Comparison of ENCODE assay signal across 9 mouse cellular contexts in genomic region chr19:42035456-42036248, GRCm38 (mm10). TPM values are rescaled to one million over a fixed set of nuclear protein-coding genes. Genes with fewer than 3 reads are reported as not detected.
DNase-seq lines count a peak whose midpoint lies in the region; ATAC-seq and TF ChIP-seq lines count a peak whose summit lies in the region.
"Had no signal": no experiment of that assay in that cellular context is flagged by ENCODE, and none has a peak within 500 bp of the region (broad histone marks: within the 10 kb centered on the region; RNA-seq: fewer than 3 reads in every experiment).

TSS of gene Ankrd2 (plus strand) at chr19:42036000.

- 64% methylated on average over 19 of the region's 19 CpGs for WGBS in forebrain, embryonic 15.5 days
- 59% methylated on average over 19 of the region's 19 CpGs for WGBS in lung, embryonic 14.5 days
- WGBS in thymus, adult 2 months = 71% methylated on average over 19 of the region's 19 CpGs

- ATAC-seq in forebrain, embryonic 15.5 days (replicated peaks) = peak; percentile 87
- ATAC-seq in hematopoietic stem cell, adult 5-6 weeks (replicated peaks in 1 of 2; ENCODE audit: insufficient read depth in 1 of 2, low FRiP score in 2 of 2, low TSS enrichment in 1 of 2, low read depth in 1 of 2, poor library complexity in 2 of 2, severe bottlenecking in 2 of 2) = peak; percentile 93 to 94
- peak; percentile 78 for ATAC-seq in lung, embryonic 14.5 days (ENCODE audit: insufficient read depth)

- no peaks in the 10 kb centered on the region for H3K9me3 ChIP-seq in forebrain, embryonic 15.5 days
- H3K9me3 ChIP-seq in lung, embryonic 14.5 days (ENCODE audit: low read depth, low read length) = no peaks in the 10 kb centered on the region
- H3K9me3 ChIP-seq: megakaryocyte, embryonic 14.5 days had no signal

- no peak for TF ChIP-seq POLR2A in thymus, adult 2 months (IDR thresholded peaks at IDR 0.05; ENCODE audit: control insufficient read depth, extremely low read depth, insufficient read depth, low read length, poor library complexity)

- DNase-seq in ES-CJ7 (ENCODE audit: low read depth, low spot score) = peak; percentile 69
- DNase-seq in cerebellum, adult 11 months = peak; percentile 86
- peak; percentile 71 to 81 for DNase-seq in layer of hippocampus, adult 8-10 months (ENCODE audit: low spot score in 2 of 2)
- peak; percentile 92 for DNase-seq in lung, embryonic 14.5 days
- DNase-seq in ovary, adult 18-20 months (ENCODE audit: low spot score) = peak; percentile 83
- peak; percentile 76 for DNase-seq in thymus, adult 2 months

- H3K9ac ChIP-seq in forebrain, embryonic 15.5 days (replicated peaks) = no peak within 1 kb of the TSS
- H3K9ac ChIP-seq in lung, embryonic 14.5 days = no peak within 1 kb of the TSS

- 0 out of 2 replicates have a peak, but pooled peaks cover 4% of the 10 kb centered on the region for H3K4me1 ChIP-seq in forebrain, embryonic 15.5 days
- H3K4me1 ChIP-seq in lung, embryonic 14.5 days (ENCODE audit: insufficient read depth) = no peaks in the 10 kb centered on the region
- H3K4me1 ChIP-seq in thymus, adult 2 months (replicated peaks; ENCODE audit: control insufficient read depth, insufficient read depth, low read length) = no peaks in the 10 kb centered on the region; the same call in 1 of the 2 replicates

- H3K27ac ChIP-seq in forebrain, embryonic 15.5 days (replicated peaks) = no peak within 1 kb of the TSS
- no peak within 1 kb of the TSS for H3K27ac ChIP-seq in lung, embryonic 14.5 days (ENCODE audit: low read depth)
- no peak within 1 kb of the TSS for H3K27ac ChIP-seq in thymus, adult 2 months (ENCODE audit: control insufficient read depth, insufficient read depth, low read length)

- H3K4me3 ChIP-seq in forebrain, embryonic 15.5 days = no peak within 1 kb of the TSS
- H3K4me3 ChIP-seq in lung, embryonic 14.5 days (ENCODE audit: low read depth, low read length) = no peak within 1 kb of the TSS
- H3K4me3 ChIP-seq in thymus, adult 2 months (ENCODE audit: control insufficient read depth, insufficient read depth, low read length) = no peak within 1 kb of the TSS
- H3K4me3 ChIP-seq: megakaryocyte, embryonic 14.5 days had no signal

- no peaks in the 10 kb centered on the region for H3K27me3 ChIP-seq in forebrain, embryonic 15.5 days
- no peaks in the 10 kb centered on the region for H3K27me3 ChIP-seq in lung, embryonic 14.5 days (ENCODE audit: insufficient read depth, low read length)
- H3K27me3 ChIP-seq in thymus, adult 2 months (ENCODE audit: control insufficient read depth, insufficient read depth, low read length) = no peaks in the 10 kb centered on the region

- TF ChIP-seq CTCF in lung, embryonic 14.5 days (IDR thresholded peaks at IDR 0.05; ENCODE audit: low read depth) = peak; percentile 95
- peak; percentile 87 for TF ChIP-seq CTCF in thymus, adult 2 months (IDR thresholded peaks at IDR 0.05; ENCODE audit: borderline replicate concordance, control insufficient read depth, extremely low read depth, insufficient read depth, low read length, poor library complexity)

- no peak within 1 kb of the TSS for H3K4me2 ChIP-seq in forebrain, embryonic 15.5 days (replicated peaks)
- H3K4me2 ChIP-seq in lung, embryonic 14.5 days = no peak within 1 kb of the TSS

- no peaks in the 10 kb centered on the region for H3K36me3 ChIP-seq in forebrain, embryonic 15.5 days
- H3K36me3 ChIP-seq in lung, embryonic 14.5 days (ENCODE audit: insufficient read depth) = no peaks in the 10 kb centered on the region
- H3K36me3 ChIP-seq in thymus, adult 2 months (ENCODE audit: control insufficient read depth, insufficient read depth, low read length) = no peaks in the 10 kb centered on the region

RNA-seq across cellular contexts. Expression of gene Ankrd2, which starts in this region (rescaled TPM):
- 0.36 and 0.51 TPM in 2 replicates for polyA plus RNA-seq in forebrain, embryonic 15.5 days (2015; fragmentation: Nextera tagmentation; extraction: Ambion mirVana)
- total RNA-seq in hematopoietic stem cell, adult 5-6 weeks (2017) = not detected in 2 replicates
- under 1 TPM in 2 of 4 experiments, not detected in 2; 0.30 to 0.47 TPM for total RNA-seq in layer of hippocampus, adult 8-10 months (2022)
- 0.17 and 0.41 TPM in 2 replicates for polyA plus RNA-seq in lung, embryonic 14.5 days (2014; fragmentation: Nextera tagmentation; extraction: Ambion mirVana)
- polyA plus RNA-seq in thymus, adult 2 months (2012; rRNA removed) = 0.20 TPM in 1 of 2 replicates, not detected in the other

Comparison
In these comparisons a context has a peak if more than half of its experiments do, and no peak if none do; other contexts are left out.
1. Peak in ATAC-seq in forebrain, embryonic 15.5 days; RNA of the gene not detected or under 1 TPM.
2. Peak in ATAC-seq in hematopoietic stem cell, adult 5-6 weeks; RNA of the gene not detected or under 1 TPM.
3. Peak in DNase-seq in layer of hippocampus, adult 8-10 months; RNA of the gene not detected or under 1 TPM.
4. Peak in DNase-seq and ATAC-seq in lung, embryonic 14.5 days; RNA of the gene not detected or under 1 TPM.
5. Peak in DNase-seq in thymus, adult 2 months; RNA of the gene not detected or under 1 TPM.